Mouse (Mus musculus): Measurements from ENCODE around the gene Asb9.
A peak's percentile ranks its signal among the peaks of the same experiment; 100 is the strongest.

Gene Asb9

DNA sequence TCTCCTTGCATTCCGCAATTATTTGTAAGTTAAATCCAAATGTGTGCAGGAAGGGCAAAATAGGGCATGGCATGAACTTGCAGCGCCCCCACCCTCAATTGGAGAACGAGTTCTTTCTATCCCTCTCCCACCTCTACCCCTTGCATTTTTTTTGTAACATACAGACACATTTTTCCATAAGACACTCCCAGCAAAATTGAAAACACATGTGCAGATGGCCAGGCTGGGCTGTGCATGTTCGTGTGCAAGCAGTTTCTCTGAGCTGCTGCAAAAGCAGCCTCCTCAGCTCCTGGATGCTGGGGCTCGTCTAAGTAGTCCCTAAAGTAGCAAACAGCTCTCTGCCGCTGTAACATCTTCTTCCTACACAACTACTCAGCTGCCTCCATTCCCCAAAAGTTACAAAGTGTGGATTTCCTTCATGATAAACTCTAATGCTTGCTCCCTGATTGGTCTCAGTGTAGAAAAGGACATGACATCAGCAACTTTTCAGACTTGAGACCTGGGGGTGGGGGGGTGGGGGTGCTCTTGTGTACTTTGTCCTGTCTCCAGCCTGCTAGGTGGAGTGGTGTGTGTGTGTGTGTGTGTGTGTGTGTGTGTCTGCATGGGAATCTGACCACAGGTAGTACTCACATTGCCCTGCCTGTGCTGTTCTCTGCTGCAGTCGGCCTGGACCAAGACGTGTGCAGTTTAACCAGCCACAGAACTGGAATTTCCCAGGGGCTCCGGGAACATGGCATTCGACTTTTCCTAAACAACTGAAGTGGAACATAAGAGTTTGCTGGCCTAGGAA lies at the start of gene Asb9:
Asb9 (plus strand) TSS at position 619 of the 790 bp plus-strand sequence.
- peak; percentile 4 for DNase-seq (ENCODE audit: low spot score)

DNA sequence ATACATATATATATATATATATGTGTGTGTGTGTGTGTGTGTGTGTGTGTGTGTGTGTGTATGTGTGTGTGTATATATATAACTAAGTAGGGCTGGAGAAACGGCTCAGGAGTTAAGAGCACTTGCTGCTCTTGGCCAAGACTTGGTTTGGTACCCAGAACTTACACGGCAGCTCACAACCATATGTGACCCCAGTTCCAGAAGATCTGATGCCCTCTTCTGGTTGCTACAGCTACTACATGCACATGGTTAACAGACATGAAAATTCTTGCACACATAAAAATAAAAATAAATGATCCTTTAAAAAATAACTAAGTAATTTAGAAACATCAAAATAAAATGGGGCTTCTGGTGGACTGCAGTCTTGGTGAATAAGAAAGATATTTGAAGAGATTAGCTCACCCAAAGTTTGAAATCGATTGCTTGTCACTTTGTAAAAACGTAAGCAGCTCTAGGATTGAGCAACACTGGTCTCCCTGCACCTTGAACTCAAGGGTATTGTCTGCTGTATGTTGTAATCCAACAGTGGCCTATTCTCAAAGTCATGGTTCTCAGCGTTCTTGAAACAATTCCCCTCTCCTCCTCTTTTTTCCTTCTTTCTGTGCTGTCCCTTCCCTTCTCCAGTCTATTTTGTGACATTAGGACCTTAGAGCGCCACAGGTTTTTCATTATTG lies 46.8 kb upstream of the Asb9 start:
- no peak for DNase-seq (ENCODE audit: low spot score)

DNA sequence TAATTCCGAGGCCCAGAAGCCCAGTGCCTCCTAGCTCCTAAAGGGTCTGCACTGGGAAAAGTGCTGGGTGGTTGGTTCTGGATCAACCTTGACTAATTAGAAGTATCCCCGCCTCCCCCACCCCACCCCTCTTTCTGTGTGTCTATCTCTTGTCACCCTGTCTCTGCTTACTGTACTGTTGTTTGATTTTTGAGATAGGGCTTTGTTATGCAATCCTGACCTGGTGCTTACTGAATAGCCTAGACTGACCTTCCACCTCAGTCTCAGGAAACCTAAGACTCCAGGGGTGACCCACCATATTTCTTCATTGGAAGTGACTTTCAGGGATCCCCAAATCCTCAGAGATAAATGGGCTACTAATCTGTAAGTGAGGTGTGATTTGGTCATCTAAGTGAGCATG lies 3.9 kb upstream of the Asb9 start:
- no peak for DNase-seq (ENCODE audit: low spot score)

DNA sequence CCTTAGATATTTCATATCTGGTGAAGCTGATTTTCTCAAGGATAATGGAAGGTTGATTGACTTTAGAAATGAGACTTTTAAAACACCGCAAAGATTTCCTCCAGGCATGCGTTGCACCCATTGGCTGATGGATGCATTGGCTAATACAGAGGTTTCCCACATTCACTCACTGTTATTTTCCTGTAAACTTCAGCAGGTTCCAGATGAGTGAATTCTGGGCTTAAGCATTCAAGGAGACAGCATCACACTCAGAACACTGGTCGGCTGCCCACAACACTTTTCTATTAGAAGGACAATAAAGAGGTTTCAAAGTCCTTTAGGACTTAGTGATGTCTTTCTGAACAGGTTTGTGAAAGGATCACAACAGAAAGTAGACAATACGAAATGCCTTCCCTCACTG lies 941 bp downstream of the Asb9 start:
- no peak for DNase-seq (ENCODE audit: low spot score)

DNA sequence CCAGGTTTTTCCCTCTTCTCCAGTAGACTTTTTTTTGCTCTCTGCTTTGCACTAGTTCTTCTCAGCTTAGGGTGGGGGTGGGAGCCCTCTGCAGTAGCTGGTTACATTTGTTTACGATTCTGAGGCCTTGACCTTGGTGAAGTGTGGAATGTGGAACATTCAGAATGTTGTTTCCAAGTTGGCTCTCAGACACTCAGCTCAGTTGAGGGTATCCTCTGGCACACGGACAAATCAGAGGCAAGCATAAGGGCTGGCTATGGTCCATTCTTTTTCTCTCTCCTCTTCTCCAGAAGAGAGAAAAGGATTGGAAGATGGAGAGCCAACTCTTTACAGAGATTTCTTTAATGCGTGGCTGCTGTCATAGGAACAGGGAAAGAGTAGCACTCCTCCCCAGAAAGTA lies 2.6 kb downstream of the Asb9 start:
- peak; percentile 4 for DNase-seq (ENCODE audit: low spot score)

DNA sequence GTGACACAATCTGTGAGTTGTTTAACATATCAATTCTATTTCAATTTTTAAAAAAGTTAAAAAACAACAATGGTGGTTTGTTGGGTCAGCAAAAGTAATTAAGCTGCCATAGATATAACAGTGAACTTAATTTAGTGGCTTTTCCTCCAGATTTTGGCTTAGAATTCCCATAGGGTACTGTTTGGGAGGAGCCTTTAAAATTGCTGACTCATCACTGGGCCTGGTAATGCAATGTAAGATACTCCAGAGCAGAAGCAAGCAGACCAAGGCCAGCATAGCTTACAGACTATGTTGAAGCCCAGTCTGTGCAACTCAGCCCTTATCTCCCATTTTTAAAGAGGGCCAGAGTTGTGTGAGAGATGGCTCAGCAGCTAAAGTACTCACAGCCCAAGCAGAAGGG lies 16.0 kb downstream of the Asb9 start:
- DNase-seq (ENCODE audit: low spot score), result no peak

DNA sequence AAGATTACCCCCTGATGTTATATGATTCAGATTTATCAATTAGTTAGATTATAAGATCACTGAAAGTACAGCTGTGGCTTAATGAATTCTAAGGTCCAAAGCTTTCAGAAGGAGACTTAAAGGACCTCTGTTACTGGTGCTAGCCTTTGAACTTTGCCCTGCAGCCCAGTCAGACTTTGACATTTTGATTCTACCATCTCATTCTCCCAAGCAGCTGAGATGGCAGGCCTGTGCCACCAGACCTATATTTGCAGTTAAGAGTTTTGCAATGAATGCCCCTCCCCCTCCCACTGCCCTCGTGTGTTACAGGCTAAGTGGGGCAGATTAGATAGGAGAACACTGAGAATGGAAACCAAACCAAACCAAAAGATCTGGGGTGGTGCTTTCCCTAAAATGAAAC lies 20.4 kb downstream of the Asb9 start:
- no peak for DNase-seq (ENCODE audit: low spot score)

DNA sequence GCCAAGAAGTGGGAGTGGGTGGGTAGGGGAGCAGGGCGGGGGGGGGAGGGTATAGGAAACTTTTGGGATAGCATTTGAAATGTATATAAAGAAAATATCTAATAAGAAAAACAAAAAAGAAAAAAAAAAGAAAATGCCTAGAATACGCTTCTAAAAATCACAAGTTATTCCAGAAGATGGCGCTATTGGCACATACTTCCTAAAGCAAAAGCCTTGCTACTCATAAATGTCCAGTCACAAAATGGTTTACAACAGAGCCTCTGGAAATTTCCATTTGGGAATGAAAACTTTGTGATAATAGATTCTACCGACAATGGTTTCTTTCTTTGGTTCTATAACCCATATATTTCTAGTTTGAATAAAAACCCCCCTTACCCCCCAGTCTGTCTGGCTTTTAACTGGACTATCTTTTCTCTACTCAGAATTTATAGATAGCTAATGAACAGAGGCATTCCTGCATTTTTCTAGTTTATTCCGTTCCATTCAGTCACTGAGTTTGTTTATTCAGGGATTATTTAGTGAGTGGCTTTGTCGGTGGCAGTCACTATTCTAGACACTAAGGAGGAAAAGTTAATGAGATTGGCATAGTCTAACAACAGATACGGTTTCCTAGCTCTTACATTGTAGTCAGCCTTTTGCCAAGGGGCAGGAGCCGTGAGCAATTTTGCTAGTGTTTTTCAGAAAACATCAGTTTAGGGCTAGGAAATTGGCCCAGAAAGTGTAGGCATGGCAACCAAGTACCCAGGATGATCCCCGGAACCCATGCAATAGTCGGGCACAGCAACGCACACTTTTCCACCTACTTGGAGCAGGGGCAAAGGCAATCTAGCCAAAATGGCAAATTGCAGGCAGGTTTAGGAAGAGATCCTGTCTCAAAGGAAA lies 35.5 kb downstream of the Asb9 start:
- no peak for DNase-seq (ENCODE audit: low spot score)

DNA sequence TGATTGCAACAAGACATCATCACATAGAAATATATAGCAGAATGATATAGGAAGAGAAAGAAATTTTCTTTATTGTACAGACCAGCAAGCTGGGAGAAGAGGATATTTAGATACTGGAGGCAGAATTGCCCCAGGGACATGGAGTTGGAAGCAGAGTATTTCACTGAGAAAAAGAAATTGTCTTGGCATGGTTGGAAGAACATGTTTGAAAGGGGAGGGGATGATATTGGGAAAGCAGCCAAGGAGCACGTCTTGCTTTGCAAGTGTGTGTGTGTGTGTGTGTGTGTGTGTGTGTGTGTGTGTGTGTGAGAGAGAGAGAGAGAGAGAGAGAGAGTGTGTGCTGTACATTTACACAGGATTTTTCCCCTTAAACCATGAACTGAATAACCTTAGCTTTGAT lies 64.1 kb downstream of the Asb9 start:
- DNase-seq (ENCODE audit: low spot score), result no peak

DNA sequence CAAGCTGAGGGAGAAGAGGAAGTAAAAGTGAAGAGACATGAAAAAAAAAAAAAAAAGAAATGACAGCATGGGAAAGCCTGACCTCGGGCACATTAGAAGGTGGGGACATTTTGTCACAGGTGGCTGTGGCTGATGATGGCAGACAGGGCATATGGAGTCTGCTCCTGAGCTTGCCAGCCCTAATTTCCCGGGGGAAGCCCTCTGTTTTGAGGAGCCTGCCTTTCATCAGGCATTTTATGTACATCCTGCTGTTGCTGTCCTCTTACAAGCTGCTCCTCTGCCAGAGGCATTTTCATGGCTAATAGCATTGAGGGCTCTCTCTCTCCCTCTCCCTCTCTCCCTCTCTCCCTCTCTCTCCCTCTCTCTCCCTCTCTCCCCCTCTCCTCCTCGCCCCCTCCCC lies 70.8 kb downstream of the Asb9 start:
- DNase-seq (ENCODE audit: low spot score), result no peak
